Comparison of ENCODE assay signal across 11 mouse cellular contexts in genomic region chr5:138788481-138789211, GRCm38 (mm10). TPM values are rescaled to one million over a fixed set of nuclear protein-coding genes. Genes with fewer than 3 reads are reported as not detected.
DNase-seq lines count a peak whose midpoint lies in the region.
"Had no signal": no experiment of that assay in that cellular context is flagged by ENCODE, and none has a peak within 500 bp of the region (broad histone marks: within the 10 kb centered on the region; RNA-seq: fewer than 3 reads in every experiment).

No protein-coding gene starts in this region.

- peak; percentile 23 for DNase-seq in adrenal gland, postnatal 14 days
- no peak for DNase-seq in adrenal gland, postnatal 10 days
- peak; percentile 56 for DNase-seq in layer of hippocampus, adult 9-11 months
- no peak for DNase-seq in layer of hippocampus, postnatal 14 days (ENCODE audit: low spot score in 2 of 2)
- DNase-seq in right cerebral cortex, postnatal 10 days (ENCODE audit: low spot score in 2 of 2) = peak; percentile 46 to 50
- no peak for DNase-seq in right cerebral cortex, postnatal 14 days
- peak; percentile 16 for DNase-seq in right cerebral cortex, postnatal 4 days
- DNase-seq in left cerebral cortex, adult 8-10 months (ENCODE audit: low spot score in 2 of 2) = no peak
- DNase-seq: gastrocnemius, postnatal 10 days had no signal

RNA-seq across cellular contexts. Expression of gene Gm5294, which starts 31.2 kb away (rescaled TPM):
- not detected in 2 replicates for total RNA-seq in adrenal gland, postnatal 14 days (2021)
- not detected for total RNA-seq in adrenal gland, postnatal 10 days (2021)
- not detected for total RNA-seq in layer of hippocampus, postnatal 14 days (2021)
- not detected for total RNA-seq in left cerebral cortex, adult 8-10 months (2022)
- total RNA-seq: ES-E14; gastrocnemius, postnatal 10 days; left cerebral cortex, postnatal 36 days had no signal

RNA-seq across cellular contexts. Expression of gene Fam20c, which starts 34.3 kb away (rescaled TPM):
- 13.9 and 15.1 TPM in 2 replicates for total RNA-seq in adrenal gland, postnatal 14 days (2021)
- total RNA-seq in adrenal gland, postnatal 10 days (2021) = 10 to 100 TPM; 17.1 to 19.7 TPM
- 10 to 100 TPM; 38.7 to 40.4 TPM for total RNA-seq in layer of hippocampus, postnatal 14 days (2021)
- total RNA-seq in left cerebral cortex, adult 8-10 months (2022) = 10 to 100 TPM; 42.6 to 50.0 (median 47.2) TPM

Comparison
In these comparisons a context has a peak if more than half of its experiments do, and no peak if none do; other contexts are left out.
1. DNase-seq: peak in adrenal gland, postnatal 14 days (single experiment), layer of hippocampus, adult 9-11 months (single experiment), right cerebral cortex, postnatal 10 days (2 of 2) and right cerebral cortex, postnatal 4 days (single experiment); none in adrenal gland, postnatal 10 days (single experiment), layer of hippocampus, postnatal 14 days (0 of 2), right cerebral cortex, postnatal 14 days (single experiment) and left cerebral cortex, adult 8-10 months (0 of 2).